Comparison of ENCODE assay signal across 10 mouse cellular contexts in genomic region chr7:49969516-49969915, GRCm38 (mm10). TPM values are rescaled to one million over a fixed set of nuclear protein-coding genes. Genes with fewer than 3 reads are reported as not detected.
"Had no signal": no experiment of that assay in that cellular context is flagged by ENCODE, and none has a peak within 500 bp of the region (broad histone marks: within the 10 kb centered on the region; RNA-seq: fewer than 3 reads in every experiment).

No protein-coding gene starts in this region.

- DNase-seq: kidney, adult 8-10 months; kidney, postnatal 25 days; liver; liver, embryonic 13.5 days; lung, adult 18-20 months; right cerebral cortex, postnatal 4 days; spleen, adult 18-20 months; thymus, adult 18-20 months; thymus, postnatal 14 days had no signal

RNA-seq across cellular contexts. Expression of gene Nell1, which starts 5.1 kb away (rescaled TPM):
- total RNA-seq: megakaryocyte-erythroid progenitor cell, adult 5-6 weeks had no signal

RNA-seq across cellular contexts. Expression of gene Slc6a5, which starts 59.6 kb away (rescaled TPM):
- total RNA-seq: megakaryocyte-erythroid progenitor cell, adult 5-6 weeks had no signal
